Mouse (Mus musculus): ENCODE measurements around the gene Fcer1g. TPM values are rescaled to one million over a fixed set of nuclear protein-coding genes. Genes with fewer than 3 reads are reported as not detected.

Gene Fcer1g
- polyA plus RNA-seq, 1 experiment from 2014 or later: 37.2 TPM

GRCm38 (mm10) chr1:171190832-171191231, 43.3 kb downstream of the Fcer1g start:
- H3K4me3 ChIP-seq (ENCODE audit: low read length): no peak overlapping the region
- H3K4me2 ChIP-seq (replicated peaks; ENCODE audit: low read depth, low read length): no peak overlapping the region
- ATAC-seq (ENCODE audit: low FRiP score, low TSS enrichment): no peak
- H3K27me3 ChIP-seq (ENCODE audit: insufficient read depth, low read length): peaks cover 26% of the 10 kb centered on the region
- 94% methylated on average over 9 of the region's 9 CpGs for WGBS
- H3K9ac ChIP-seq (replicated peaks; ENCODE audit: low read length): no peak overlapping the region
- H3K9me3 ChIP-seq (ENCODE audit: low read length): no peaks in the 10 kb centered on the region
- peaks cover 29% of the 10 kb centered on the region for H3K4me1 ChIP-seq (ENCODE audit: insufficient read depth, low read length)
- no peaks in the 10 kb centered on the region for H3K36me3 ChIP-seq (ENCODE audit: insufficient read depth, low read length)
- H3K27ac ChIP-seq (ENCODE audit: low read length): no peak overlapping the region

GRCm38 (mm10) chr1:171189476-171190114, 44.6 kb downstream of the Fcer1g start:
- Histone ChIP-seq H3K9me3 (ENCODE audit: low read length) (no peaks in the 10 kb centered on the region), H3K36me3 (ENCODE audit: insufficient read depth, low read length) (no peaks in the 10 kb centered on the region), H3K9ac (replicated peaks; ENCODE audit: low read length) (no peak overlapping the region), H3K4me2 (replicated peaks; ENCODE audit: low read depth, low read length) (no peak overlapping the region; the same call in 1 of the 2 replicates), H3K4me1 (ENCODE audit: insufficient read depth, low read length) (peaks cover 21% of the 10 kb centered on the region), H3K27ac (ENCODE audit: low read length) (peak overlapping the region; percentile 21; the same call in 1 of the 2 replicates), H3K27me3 (ENCODE audit: insufficient read depth, low read length) (peaks cover 14% of the 10 kb centered on the region), H3K4me3 (ENCODE audit: low read length) (no peak overlapping the region)
- 47% methylated on average over 14 of the region's 14 CpGs for WGBS
- ATAC-seq (ENCODE audit: low FRiP score, low TSS enrichment): peak; percentile 13; the same call in 1 of the 2 replicates

GRCm38 (mm10) chr1:171189046-171189445, 45.1 kb downstream of the Fcer1g start:
- Histone ChIP-seq H3K9me3 (ENCODE audit: low read length) (no peaks in the 10 kb centered on the region), H3K4me2 (replicated peaks; ENCODE audit: low read depth, low read length) (no peak overlapping the region; the same call in 1 of the 2 replicates), H3K9ac (replicated peaks; ENCODE audit: low read length) (no peak overlapping the region), H3K36me3 (ENCODE audit: insufficient read depth, low read length) (no peaks in the 10 kb centered on the region), H3K27ac (ENCODE audit: low read length) (peak overlapping the region; percentile 21; the same call in 1 of the 2 replicates), H3K4me1 (ENCODE audit: insufficient read depth, low read length) (peaks cover 21% of the 10 kb centered on the region), H3K4me3 (ENCODE audit: low read length) (no peak overlapping the region), H3K27me3 (ENCODE audit: insufficient read depth, low read length) (peaks cover 8% of the 10 kb centered on the region)
- WGBS: 33% methylated on average over 8 of the region's 8 CpGs
- peak; percentile 47 for ATAC-seq (ENCODE audit: low FRiP score, low TSS enrichment)

DNA sequence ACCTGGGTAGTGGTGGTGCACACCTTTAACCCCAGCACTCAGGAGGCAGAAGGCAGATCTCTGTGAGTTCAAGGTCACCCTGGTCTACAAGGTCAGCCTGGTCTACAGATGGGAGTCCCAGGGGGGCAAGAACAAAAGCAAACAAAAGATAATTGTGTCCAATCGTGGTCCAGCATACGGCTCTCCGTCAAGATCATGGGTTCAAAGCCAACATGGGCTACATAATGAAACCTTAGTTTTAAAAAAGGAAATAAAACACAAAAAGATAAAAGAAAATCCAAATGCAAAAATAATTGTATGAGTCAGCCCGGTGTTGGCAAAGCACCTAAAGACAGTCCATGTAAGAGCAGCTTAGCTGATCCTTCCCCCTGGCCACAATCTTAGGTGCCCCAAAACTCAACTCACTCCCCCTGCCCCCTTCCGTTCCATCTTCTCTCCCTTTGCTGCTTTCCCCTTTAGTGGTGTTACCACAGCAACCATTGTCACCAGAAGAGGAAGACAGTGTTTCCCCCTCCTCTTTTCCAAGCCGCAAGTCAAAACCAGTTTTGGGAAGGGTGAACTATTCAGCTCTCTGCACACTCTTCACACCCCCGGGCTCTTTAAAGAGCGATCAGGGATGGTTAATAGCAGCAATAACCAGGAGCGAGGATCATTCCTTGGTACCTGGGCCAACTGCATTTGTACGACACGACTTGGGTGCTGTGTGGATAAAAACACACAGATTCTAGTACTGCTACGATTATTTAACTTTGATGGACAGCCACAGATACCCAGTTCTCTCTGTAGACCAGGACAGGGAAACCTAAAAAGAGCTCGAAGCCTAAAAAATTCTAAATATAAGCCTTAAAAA, 46.1 kb downstream of the Fcer1g start:
- Histone ChIP-seq H3K36me3 (ENCODE audit: insufficient read depth, low read length) (no peaks in the 10 kb centered on the region), H3K4me3 (ENCODE audit: low read length) (no peak overlapping the region), H3K9ac (replicated peaks; ENCODE audit: low read length) (no peak overlapping the region), H3K4me1 (ENCODE audit: insufficient read depth, low read length) (peaks cover 15% of the 10 kb centered on the region), H3K4me2 (replicated peaks; ENCODE audit: low read depth, low read length) (no peak overlapping the region), H3K27me3 (ENCODE audit: insufficient read depth, low read length) (peaks cover 4% of the 10 kb centered on the region; the same call in 1 of the 2 replicates), H3K9me3 (ENCODE audit: low read length) (no peaks in the 10 kb centered on the region), H3K27ac (ENCODE audit: low read length) (no peak overlapping the region)
- 54% methylated on average over 13 of the region's 13 CpGs for WGBS
- no peak for ATAC-seq (ENCODE audit: low FRiP score, low TSS enrichment)

- Histone ChIP-seq H3K9me3 (ENCODE audit: low read length) (no peaks in the 10 kb centered on the region), H3K4me2 (replicated peaks; ENCODE audit: low read depth, low read length) (no peak overlapping the region), H3K36me3 (ENCODE audit: insufficient read depth, low read length) (no peaks in the 10 kb centered on the region), H3K27me3 (ENCODE audit: insufficient read depth, low read length) (no peaks in the 10 kb centered on the region), H3K4me3 (ENCODE audit: low read length) (no peak overlapping the region), H3K27ac (ENCODE audit: low read length) (no peak overlapping the region), H3K4me1 (ENCODE audit: insufficient read depth, low read length) (peaks cover 11% of the 10 kb centered on the region), H3K9ac (replicated peaks; ENCODE audit: low read length) (no peak overlapping the region)
- WGBS: 73% methylated on average over 8 of the region's 8 CpGs
- no peak for ATAC-seq (ENCODE audit: low FRiP score, low TSS enrichment)
Observed at GRCm38 (mm10) chr1:171185655-171186054, 48.5 kb downstream of the Fcer1g start.

- no peak overlapping the region for H3K4me2 ChIP-seq (replicated peaks; ENCODE audit: low read depth, low read length)
- H3K9me3 ChIP-seq (ENCODE audit: low read length): no peaks in the 10 kb centered on the region
- H3K36me3 ChIP-seq (ENCODE audit: insufficient read depth, low read length): no peaks in the 10 kb centered on the region
- H3K27me3 ChIP-seq (ENCODE audit: insufficient read depth, low read length): no peaks in the 10 kb centered on the region
- peaks cover 6% of the 10 kb centered on the region for H3K4me1 ChIP-seq (ENCODE audit: insufficient read depth, low read length)
- H3K27ac ChIP-seq (ENCODE audit: low read length): peak overlapping the region; percentile 27; the same call in 1 of the 2 replicates
- 65% methylated on average over 7 of the region's 7 CpGs for WGBS
- no peak overlapping the region for H3K4me3 ChIP-seq (ENCODE audit: low read length)
- ATAC-seq (ENCODE audit: low FRiP score, low TSS enrichment): no peak
- no peak overlapping the region for H3K9ac ChIP-seq (replicated peaks; ENCODE audit: low read length)
Observed at GRCm38 (mm10) chr1:171184314-171184713, 49.9 kb downstream of the Fcer1g start.

GRCm38 (mm10) chr1:171183620-171184019, 50.5 kb downstream of the Fcer1g start:
- Histone ChIP-seq H3K9ac (replicated peaks; ENCODE audit: low read length) (no peak overlapping the region), H3K36me3 (ENCODE audit: insufficient read depth, low read length) (no peaks in the 10 kb centered on the region), H3K4me1 (ENCODE audit: insufficient read depth, low read length) (no peaks in the 10 kb centered on the region; the same call in 1 of the 2 replicates), H3K4me3 (ENCODE audit: low read length) (no peak overlapping the region), H3K27me3 (ENCODE audit: insufficient read depth, low read length) (no peaks in the 10 kb centered on the region), H3K27ac (ENCODE audit: low read length) (peak overlapping the region; percentile 31; the same call in 1 of the 2 replicates), H3K4me2 (replicated peaks; ENCODE audit: low read depth, low read length) (no peak overlapping the region), H3K9me3 (ENCODE audit: low read length) (no peaks in the 10 kb centered on the region)
- WGBS: 62% methylated on average over 3 of the region's 3 CpGs
- no peak for ATAC-seq (ENCODE audit: low FRiP score, low TSS enrichment)

DNA sequence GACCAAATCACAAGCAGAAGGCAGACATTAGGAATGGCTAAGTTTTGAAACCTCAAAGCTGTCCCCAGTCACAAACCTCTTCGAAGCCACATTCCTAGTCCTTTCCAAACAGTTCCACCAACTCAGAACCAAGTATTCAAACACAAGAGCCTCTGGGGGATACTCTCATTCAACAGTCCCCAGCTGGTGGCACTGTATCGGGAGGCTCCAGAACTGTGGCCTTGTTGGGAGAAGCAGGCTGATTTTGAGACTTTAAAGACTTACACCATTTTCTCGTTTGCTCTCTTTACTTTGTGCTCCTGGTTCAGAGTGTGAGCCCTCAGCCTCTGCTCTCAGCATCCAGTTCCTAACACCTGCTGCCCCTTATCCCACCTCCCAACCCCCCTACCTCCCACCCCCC, 51.1 kb downstream of the Fcer1g start:
- 85% methylated on average over 3 of the region's 3 CpGs for WGBS
- H3K4me3 ChIP-seq (ENCODE audit: low read length): no peak overlapping the region
- no peak overlapping the region for H3K4me2 ChIP-seq (replicated peaks; ENCODE audit: low read depth, low read length)
- no peaks in the 10 kb centered on the region for H3K36me3 ChIP-seq (ENCODE audit: insufficient read depth, low read length)
- no peaks in the 10 kb centered on the region for H3K4me1 ChIP-seq (ENCODE audit: insufficient read depth, low read length)
- no peaks in the 10 kb centered on the region for H3K9me3 ChIP-seq (ENCODE audit: low read length)
- no peak overlapping the region for H3K9ac ChIP-seq (replicated peaks; ENCODE audit: low read length)
- H3K27me3 ChIP-seq (ENCODE audit: insufficient read depth, low read length): no peaks in the 10 kb centered on the region
- ATAC-seq (ENCODE audit: low FRiP score, low TSS enrichment): no peak
- no peak overlapping the region for H3K27ac ChIP-seq (ENCODE audit: low read length)

All from kidney, embryonic 16.5 days (tissue).